Mouse (Mus musculus): ENCODE results near the gene Lactb. TPM values are rescaled to one million over a fixed set of nuclear protein-coding genes. Genes with fewer than 3 reads are reported as not detected.

Lactb gene
- total RNA-seq, 2 experiments from 2014 or later: 15.4 to 20.0 TPM

Other genes with a start within 250 kb of the Lactb start
- 1 to 10 TPM; 8.0 to 9.6 TPM for gene Aph1b, start 180.0 kb downstream of the Lactb start, total RNA-seq (2021)
- under 1 TPM; 0.22 to 0.23 TPM for gene Gm10647, start 178.4 kb downstream of the Lactb start, total RNA-seq (2021)
- 1 to 10 TPM; 2.7 to 6.6 TPM for gene Aph1c, start 140.8 kb downstream of the Lactb start, total RNA-seq (2021)
- gene Rab8b, start 55.8 kb downstream of the Lactb start, total RNA-seq (2021): 10 to 100 TPM; 16.8 to 23.8 TPM
- 100 to 1,000 TPM; 290 to 293 TPM for gene Rps27l, start 29.4 kb downstream of the Lactb start, total RNA-seq (2021)
- gene Tpm1, start 73.9 kb upstream of the Lactb start, total RNA-seq (2021): 100 to 1,000 TPM; 158 to 306 TPM

Measured in adrenal gland, adult 18-20 months (tissue).